Mouse (Mus musculus): Measurements from ENCODE around the gene Tbc1d10c.

DNA sequence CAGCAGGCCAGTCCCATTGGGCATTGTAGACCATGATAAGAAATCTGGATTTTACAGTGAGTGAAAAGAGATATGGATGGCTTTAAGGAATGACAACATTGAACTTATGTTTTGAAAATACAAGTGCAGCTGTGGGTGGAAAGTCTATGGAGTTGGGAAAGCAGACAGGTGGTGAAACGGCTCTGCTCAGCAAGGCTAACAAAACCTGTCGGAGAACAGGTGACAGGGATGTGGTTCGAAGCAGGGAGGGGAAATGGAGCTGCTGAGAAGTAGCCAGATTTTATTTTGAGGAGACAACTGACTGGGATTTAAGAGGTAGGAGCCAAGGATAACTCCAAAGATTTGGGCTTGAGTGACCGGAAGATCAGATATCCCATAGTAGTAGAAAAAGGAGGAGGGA lies 43.5 kb upstream of the Tbc1d10c start:
- no peak for TF ChIP-seq CTCF (conservative IDR thresholded peaks at IDR 0.05; ENCODE audit: low read length)
- no peak for TF ChIP-seq POU5F1 (IDR thresholded peaks at IDR 0.05; ENCODE audit: borderline replicate concordance, low read length)
- no peak for TF ChIP-seq NANOG (IDR thresholded peaks at IDR 0.05; ENCODE audit: borderline replicate concordance, low read length)
